Comparison of ENCODE assay signal across 8 mouse cellular contexts in the genomic region with DNA sequence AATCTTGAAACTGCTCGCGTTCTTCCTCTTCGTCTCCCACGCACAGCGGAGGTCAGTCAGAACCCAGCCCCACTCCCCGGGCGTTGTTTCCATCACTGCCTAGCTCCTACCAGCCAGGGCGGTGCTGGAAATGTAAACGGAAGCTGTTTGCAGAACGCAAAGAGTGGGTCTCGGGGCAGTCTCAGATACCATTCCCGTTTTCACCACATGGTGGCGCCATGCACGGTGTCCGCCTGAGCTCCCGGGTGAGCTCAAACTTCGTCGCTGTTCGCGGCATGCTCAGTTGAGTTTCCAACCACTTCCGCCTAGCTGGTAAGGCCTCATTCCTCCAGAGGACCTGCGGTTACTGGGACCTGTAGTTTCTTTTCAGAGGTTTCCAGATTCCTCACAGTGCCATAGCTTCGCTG. TPM values are rescaled to one million over a fixed set of nuclear protein-coding genes. Genes with fewer than 3 reads are reported as not detected.
DNase-seq lines count a peak whose midpoint lies in the region; ATAC-seq and TF ChIP-seq lines count a peak whose summit lies in the region.

No protein-coding gene starts in this region.

- no peak overlapping the region for H3K27ac ChIP-seq in cerebellum, adult 2 months (ENCODE audit: insufficient read depth, low read length)
- H3K27ac ChIP-seq in embryonic facial prominence, embryonic 10.5 days (replicated peaks), result no peak overlapping the region
- H3K27ac ChIP-seq in limb, embryonic 15.5 days, result no peak overlapping the region
- no peak overlapping the region for H3K27ac ChIP-seq in midbrain, postnatal 0 days (ENCODE audit: low read depth, low read length)

- peak; percentile 35 to 67 for DNase-seq in cerebellum, adult 2 months
- DNase-seq in cerebellum, adult 9-11 months, result no peak
- DNase-seq in embryonic facial prominence, embryonic 10.5 days (ENCODE audit: low spot score), result peak; percentile 87
- DNase-seq in heart, adult 18-20 months, result peak; percentile 88 to 90
- peak; percentile 84 for DNase-seq in kidney, adult 18-20 months
- DNase-seq in midbrain, postnatal 0 days (ENCODE audit: low spot score), result peak; percentile 77
- DNase-seq in spleen, postnatal 4 days (ENCODE audit: low spot score in 2 of 2), result peak; percentile 88 to 96

- no peaks in the 10 kb centered on the region for H3K36me3 ChIP-seq in embryonic facial prominence, embryonic 10.5 days (replicated peaks)
- H3K36me3 ChIP-seq in limb, embryonic 15.5 days, result no peaks in the 10 kb centered on the region
- H3K36me3 ChIP-seq in midbrain, postnatal 0 days (ENCODE audit: insufficient read depth, low read length), result no peaks in the 10 kb centered on the region

- no peaks in the 10 kb centered on the region for H3K4me1 ChIP-seq in cerebellum, adult 2 months (ENCODE audit: control insufficient read depth, insufficient read depth, low read length)
- peaks cover 29% of the 10 kb centered on the region for H3K4me1 ChIP-seq in embryonic facial prominence, embryonic 10.5 days
- peaks cover 26% of the 10 kb centered on the region for H3K4me1 ChIP-seq in limb, embryonic 15.5 days
- no peaks in the 10 kb centered on the region for H3K4me1 ChIP-seq in midbrain, postnatal 0 days (ENCODE audit: insufficient read depth, low read length)

- peak overlapping the region; percentile 39 for H3K4me2 ChIP-seq in limb, embryonic 15.5 days
- peak overlapping the region; percentile 35 for H3K4me2 ChIP-seq in midbrain, postnatal 0 days (ENCODE audit: low read depth, low read length, poor library complexity, severe bottlenecking)

- H3K27me3 ChIP-seq in cerebellum, adult 2 months (ENCODE audit: control insufficient read depth, insufficient read depth, low read length), result peaks cover 4% of the 10 kb centered on the region; the same call in 1 of the 2 replicates
- peaks cover 96% of the 10 kb centered on the region for H3K27me3 ChIP-seq in embryonic facial prominence, embryonic 10.5 days (replicated peaks; ENCODE audit: low read depth, poor library complexity, severe bottlenecking)
- H3K27me3 ChIP-seq in limb, embryonic 15.5 days, result peaks cover 85% of the 10 kb centered on the region
- H3K27me3 ChIP-seq in midbrain, postnatal 0 days (ENCODE audit: insufficient read depth, low read length), result peaks cover 57% of the 10 kb centered on the region

- 4% methylated on average over 23 of the region's 23 CpGs for WGBS in cerebellum, adult 2 months
- 2% methylated on average over 23 of the region's 23 CpGs for WGBS in embryonic facial prominence, embryonic 10.5 days
- 3% methylated on average over 23 of the region's 23 CpGs for WGBS in limb, embryonic 15.5 days
- WGBS in midbrain, postnatal 0 days, result 3% methylated on average over 21 of the region's 23 CpGs

- H3K9me3 ChIP-seq in embryonic facial prominence, embryonic 10.5 days, result no peaks in the 10 kb centered on the region
- H3K9me3 ChIP-seq in limb, embryonic 15.5 days, result no peaks in the 10 kb centered on the region
- H3K9me3 ChIP-seq in midbrain, postnatal 0 days (ENCODE audit: low read length), result no peaks in the 10 kb centered on the region

- H3K9ac ChIP-seq in limb, embryonic 15.5 days, result no peak overlapping the region
- no peak overlapping the region for H3K9ac ChIP-seq in midbrain, postnatal 0 days (replicated peaks; ENCODE audit: low read length, poor library complexity, severe bottlenecking)

- peak; percentile 78; the same call in 1 of the 2 replicates for TF ChIP-seq CTCF in cerebellum, adult 2 months (IDR thresholded peaks at IDR 0.05; ENCODE audit: borderline replicate concordance, insufficient read depth, low read depth, low read length)
- TF ChIP-seq CTCF in midbrain, postnatal 0 days (IDR thresholded peaks at IDR 0.05), result peak; percentile 83

- TF ChIP-seq POLR2A in cerebellum, adult 2 months (IDR thresholded peaks at IDR 0.05; ENCODE audit: borderline replicate concordance, insufficient read depth, low read length), result no peak

- no peak overlapping the region for H3K4me3 ChIP-seq in cerebellum, adult 2 months (replicated peaks; ENCODE audit: insufficient read depth, low read depth, low read length)
- H3K4me3 ChIP-seq in embryonic facial prominence, embryonic 10.5 days, result peak overlapping the region; percentile 41
- H3K4me3 ChIP-seq in limb, embryonic 15.5 days, result peak overlapping the region; percentile 18
- H3K4me3 ChIP-seq in midbrain, postnatal 0 days (ENCODE audit: low read depth, low read length), result no peak overlapping the region

- ATAC-seq in limb, embryonic 15.5 days (ENCODE audit: insufficient number of reproducible peaks, low FRiP score, low TSS enrichment, low read depth), result no peak
- ATAC-seq in midbrain, postnatal 0 days (ENCODE audit: low FRiP score), result no peak

RNA-seq across cellular contexts. Expression of gene Espn, which starts 1.6 kb away (rescaled TPM):
- 7.1 and 8.3 TPM in 2 replicates for polyA plus RNA-seq in cerebellum, adult 2 months (2012; rRNA removed)
- 7.5 and 10.3 TPM in 2 replicates for polyA plus RNA-seq in embryonic facial prominence, embryonic 10.5 days (2016; fragmentation: Nextera tagmentation; extraction: Ambion mirVana)
- 1 to 10 TPM; 2.5 to 2.7 TPM for total RNA-seq in heart, adult 18-20 months (2021)
- polyA plus RNA-seq in limb, embryonic 15.5 days (2015; fragmentation: Nextera tagmentation; extraction: Ambion mirVana), result 1.9 and 2.2 TPM in 2 replicates
- 0.22 and 0.42 TPM in 2 replicates for total RNA-seq in midbrain, postnatal 0 days (2014; rRNA removed)
- 0.22 and 0.53 TPM in 2 replicates for polyA plus RNA-seq in midbrain, postnatal 0 days (2015; fragmentation: Nextera tagmentation; extraction: Ambion mirVana)

RNA-seq across cellular contexts. Expression of gene Hes2, which starts 4.9 kb away (rescaled TPM):
- not detected in 2 replicates for polyA plus RNA-seq in cerebellum, adult 2 months (2012; rRNA removed)
- polyA plus RNA-seq in embryonic facial prominence, embryonic 10.5 days (2016; fragmentation: Nextera tagmentation; extraction: Ambion mirVana), result 0.11 and 1.0 TPM in 2 replicates
- total RNA-seq in heart, adult 18-20 months (2021), result not detected
- polyA plus RNA-seq in limb, embryonic 15.5 days (2015; fragmentation: Nextera tagmentation; extraction: Ambion mirVana), result 0.12 and 0.14 TPM in 2 replicates
- not detected in 2 replicates for total RNA-seq in midbrain, postnatal 0 days (2014; rRNA removed)
- polyA plus RNA-seq in midbrain, postnatal 0 days (2015; fragmentation: Nextera tagmentation; extraction: Ambion mirVana), result not detected in 2 replicates

RNA-seq across cellular contexts. Expression of gene Acot7, which starts 24.2 kb away (rescaled TPM):
- 508 and 523 TPM in 2 replicates for polyA plus RNA-seq in cerebellum, adult 2 months (2012; rRNA removed)
- polyA plus RNA-seq in embryonic facial prominence, embryonic 10.5 days (2016; fragmentation: Nextera tagmentation; extraction: Ambion mirVana), result 51.8 and 55.5 TPM in 2 replicates
- 10 to 100 TPM; 61.9 to 66.2 TPM for total RNA-seq in heart, adult 18-20 months (2021)
- 52.6 and 57.3 TPM in 2 replicates for polyA plus RNA-seq in limb, embryonic 15.5 days (2015; fragmentation: Nextera tagmentation; extraction: Ambion mirVana)
- total RNA-seq in midbrain, postnatal 0 days (2014; rRNA removed), result 228 and 259 TPM in 2 replicates
- 510 and 544 TPM in 2 replicates for polyA plus RNA-seq in midbrain, postnatal 0 days (2015; fragmentation: Nextera tagmentation; extraction: Ambion mirVana)

RNA-seq across cellular contexts. Expression of gene Tnfrsf25, which starts 38.0 kb away (rescaled TPM):
- polyA plus RNA-seq in cerebellum, adult 2 months (2012; rRNA removed), result 1.2 and 1.4 TPM in 2 replicates
- 1.0 and 1.3 TPM in 2 replicates for polyA plus RNA-seq in embryonic facial prominence, embryonic 10.5 days (2016; fragmentation: Nextera tagmentation; extraction: Ambion mirVana)
- 1 to 10 TPM; 1.4 to 1.6 TPM for total RNA-seq in heart, adult 18-20 months (2021)
- polyA plus RNA-seq in limb, embryonic 15.5 days (2015; fragmentation: Nextera tagmentation; extraction: Ambion mirVana), result 1.1 and 1.2 TPM in 2 replicates
- 0.99 and 2.0 TPM in 2 replicates for total RNA-seq in midbrain, postnatal 0 days (2014; rRNA removed)
- 0.38 and 0.49 TPM in 2 replicates for polyA plus RNA-seq in midbrain, postnatal 0 days (2015; fragmentation: Nextera tagmentation; extraction: Ambion mirVana)

Comparison
In these comparisons a context has a peak if more than half of its experiments do, and no peak if none do; other contexts are left out.
1. H3K4me3 ChIP-seq: peak in embryonic facial prominence, embryonic 10.5 days (single experiment) and limb, embryonic 15.5 days (single experiment); none in cerebellum, adult 2 months (single experiment) and midbrain, postnatal 0 days (single experiment).